Mouse (Mus musculus) myocyte (in vitro differentiated cells): Measurements from ENCODE around the gene Naip1.

Source experiments
- MYOG ChIP-seq, 3 experiments: IDR thresholded peaks; one replicate each; pipeline ENCODE4 v1.6.1; 2011; ENCODE audit warnings: control low read depth in 2 of 3, low read depth in 2 of 3, mild to moderate bottlenecking in 2 of 3; ENCODE audit not compliant: insufficient read length in 2 of 3, control insufficient read depth in 1 of 3, insufficient read depth in 1 of 3
- POLR2A ChIP-seq: IDR thresholded peaks from one replicate; pipeline ENCODE4 v1.6.1; 2011; ENCODE audit warnings: low read depth, mild to moderate bottlenecking, control low read depth, moderate library complexity; ENCODE audit not compliant: insufficient read length
- POLR2AphosphoS2 ChIP-seq: IDR thresholded peaks from one replicate; pipeline ENCODE4 v1.6.1; 2011; ENCODE audit warnings: low read depth, control low read depth; ENCODE audit not compliant: insufficient read length
- TCF12 ChIP-seq: IDR thresholded peaks from one replicate; pipeline ENCODE4 v1.6.1; 2011; ENCODE audit warnings: mild to moderate bottlenecking, control low read depth; ENCODE audit not compliant: poor library complexity, insufficient read depth, severe bottlenecking
- USF1 ChIP-seq: IDR thresholded peaks from one replicate; pipeline ENCODE4 v1.6.1; 2011; ENCODE audit warnings: low read depth, mild to moderate bottlenecking, control low read depth, moderate library complexity

DNA sequence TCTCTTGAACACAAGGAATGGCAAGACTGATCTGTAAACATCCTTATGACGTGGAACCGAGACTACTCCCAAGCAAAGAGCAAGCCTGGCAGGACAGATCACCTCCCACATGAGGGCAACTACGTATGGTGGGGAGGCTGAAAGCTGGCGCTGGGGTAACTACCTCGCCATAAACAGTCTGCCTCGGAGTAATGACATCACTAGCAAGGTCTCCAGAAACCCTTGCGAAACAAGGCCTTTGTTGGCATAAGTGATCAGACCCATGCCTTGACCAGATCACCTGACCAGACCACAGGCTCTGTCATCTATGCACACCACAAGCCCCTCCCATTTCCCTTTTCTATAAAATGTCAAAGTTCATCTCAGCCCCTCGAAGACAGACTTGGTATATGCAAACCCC is 40.6 kb upstream of the Naip1 start:
- no peak for TF ChIP-seq USF1
- TF ChIP-seq POLR2AphosphoS2 = no peak
- TF ChIP-seq TCF12 = no peak
- TF ChIP-seq POLR2A = no peak
- no peak for TF ChIP-seq MYOG (IDR thresholded peaks at IDR 0.05; ENCODE audit: control insufficient read depth in 1 of 3, insufficient read depth in 1 of 3, insufficient read length in 2 of 3, low read depth in 2 of 3)
